Mouse (Mus musculus) bone marrow, adult 2 months (tissue): Measurements from ENCODE around the gene Slc35d3.

ENCODE experiments used
- CTCF ChIP-seq: fragments of 200-500 bp; IDR thresholded peaks from 2 replicates; pipeline ENCODE4 v1.5.1; 2011; ENCODE audit warnings: low read length, control low read depth; ENCODE audit not compliant: control insufficient read depth, insufficient read depth
- POLR2A ChIP-seq: fragments of 200-500 bp; IDR thresholded peaks from 2 replicates; pipeline ENCODE4 v1.6.1; 2011; ENCODE audit warnings: low read depth, mild to moderate bottlenecking, control low read depth, low read length, borderline replicate concordance; ENCODE audit not compliant: control insufficient read depth

DNA sequence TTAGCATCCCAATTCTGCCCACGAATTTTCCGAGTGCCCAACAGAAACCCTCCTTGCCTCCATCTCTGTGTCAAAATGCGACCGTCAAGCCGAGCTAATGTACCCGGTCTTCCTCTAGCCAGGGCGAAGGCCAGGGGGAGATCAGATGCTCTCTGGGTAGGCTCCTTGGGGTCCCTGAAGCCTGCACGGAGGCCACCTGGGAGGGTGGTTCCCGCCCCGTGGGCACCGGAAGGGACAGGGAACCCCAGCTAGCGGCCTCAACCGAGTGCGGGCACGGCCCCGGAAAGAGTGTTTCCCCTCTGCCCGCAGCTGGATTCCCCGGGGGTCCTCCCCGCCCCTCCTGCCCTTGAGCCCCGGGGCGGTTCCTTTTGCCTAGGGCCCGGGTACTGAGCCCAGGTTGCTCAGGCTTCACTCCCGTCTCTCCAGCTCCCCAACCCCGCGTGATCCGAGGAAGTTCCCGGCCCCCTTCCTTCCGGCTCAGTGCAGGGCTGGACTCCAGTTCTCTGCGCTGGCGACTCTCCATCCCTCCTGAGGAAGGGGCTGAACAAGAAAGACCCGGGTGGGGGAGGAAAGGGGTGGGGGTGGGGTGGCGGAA is 1.4 kb downstream of the Slc35d3 start:
- TF ChIP-seq CTCF (no peak), POLR2A (peak; percentile 8; the same call in 1 of the 2 replicates)
